Mouse (Mus musculus) kidney, adult 18-20 months (tissue): ENCODE measurements at regions not wholly inside any gene's neighbourhood (a gene's known extent, or its start where the extent isn't known, plus 50 kb on each side); places are given as distances from the start of the nearest gene placed in this dataset.

Source experiments
- DNase-seq: peaks from one replicate; pipeline ENCODE4 v3.0.0; 2021

DNA sequence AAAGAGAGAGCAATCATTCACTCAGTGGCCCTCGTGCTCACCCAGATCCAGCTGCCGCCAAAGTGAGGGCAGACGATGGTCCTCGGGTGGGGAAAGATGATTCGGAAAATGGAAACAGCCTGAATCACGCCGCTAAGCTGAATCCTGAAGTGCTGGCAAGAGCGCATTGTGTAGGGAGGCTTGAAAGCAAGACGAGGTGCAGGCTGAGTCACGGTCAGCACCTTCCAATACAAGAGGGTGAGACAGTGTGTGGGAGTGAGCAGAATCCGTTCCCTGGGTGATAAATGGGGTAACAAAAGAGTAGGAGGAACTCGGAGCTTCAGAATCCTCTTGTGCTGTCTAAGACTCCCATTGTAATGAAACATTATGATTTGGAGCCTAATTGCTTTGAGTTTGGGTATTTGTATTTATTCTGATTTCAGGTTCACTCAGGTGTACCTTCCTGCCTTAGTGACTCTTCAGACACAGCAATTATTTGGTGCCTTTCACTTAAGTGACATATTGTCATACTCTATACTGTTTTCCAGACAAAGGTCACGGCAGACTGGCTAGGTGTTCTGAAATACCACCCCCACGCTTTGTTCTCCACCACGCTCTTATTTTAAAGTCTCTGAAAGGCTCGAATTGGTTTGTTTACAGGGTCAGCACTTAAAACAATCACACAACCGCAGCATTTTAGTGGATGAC lies 70.0 kb downstream of the Mbip start:
- DNase-seq, result no peak

DNA sequence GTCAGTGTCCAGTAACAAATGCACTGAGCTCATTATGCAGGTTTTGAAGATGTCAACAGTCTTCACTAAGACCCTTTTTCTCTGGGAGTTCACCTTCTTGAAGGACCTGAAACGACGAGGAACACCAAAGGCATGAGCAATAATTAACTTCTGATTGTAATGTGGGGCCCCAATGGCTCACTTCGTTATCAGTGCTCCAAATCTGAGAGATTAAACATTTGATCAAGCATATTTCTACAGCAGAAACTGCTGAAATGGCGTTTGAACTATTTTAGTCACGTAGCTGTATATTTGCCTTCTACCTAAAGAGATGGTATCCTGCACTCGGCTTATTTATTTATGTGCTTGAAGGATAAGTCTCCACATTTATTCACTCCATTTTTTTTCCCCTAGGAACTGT lies 80.6 kb downstream of the Mbip start:
- DNase-seq, result no peak

DNA sequence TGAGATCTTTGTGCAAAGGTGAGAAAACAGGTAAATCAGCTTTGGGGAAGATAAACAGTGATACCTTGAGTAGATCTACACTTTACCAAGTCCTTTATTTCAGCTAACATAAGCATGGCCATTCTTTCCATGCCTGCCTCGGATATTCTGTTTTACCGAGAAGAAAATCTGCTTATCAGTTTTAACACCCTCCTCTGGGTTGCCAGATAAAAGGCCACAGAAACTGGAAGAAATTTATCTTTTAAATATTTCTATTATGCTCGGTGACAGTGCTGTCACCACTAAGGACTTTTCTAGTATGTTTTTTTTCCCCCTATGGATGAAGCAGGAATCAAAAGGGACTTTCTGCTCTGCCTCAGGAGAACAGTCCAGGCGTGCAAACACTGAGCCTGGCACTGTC lies 84.2 kb downstream of the Mbip start:
- no peak for DNase-seq

DNA sequence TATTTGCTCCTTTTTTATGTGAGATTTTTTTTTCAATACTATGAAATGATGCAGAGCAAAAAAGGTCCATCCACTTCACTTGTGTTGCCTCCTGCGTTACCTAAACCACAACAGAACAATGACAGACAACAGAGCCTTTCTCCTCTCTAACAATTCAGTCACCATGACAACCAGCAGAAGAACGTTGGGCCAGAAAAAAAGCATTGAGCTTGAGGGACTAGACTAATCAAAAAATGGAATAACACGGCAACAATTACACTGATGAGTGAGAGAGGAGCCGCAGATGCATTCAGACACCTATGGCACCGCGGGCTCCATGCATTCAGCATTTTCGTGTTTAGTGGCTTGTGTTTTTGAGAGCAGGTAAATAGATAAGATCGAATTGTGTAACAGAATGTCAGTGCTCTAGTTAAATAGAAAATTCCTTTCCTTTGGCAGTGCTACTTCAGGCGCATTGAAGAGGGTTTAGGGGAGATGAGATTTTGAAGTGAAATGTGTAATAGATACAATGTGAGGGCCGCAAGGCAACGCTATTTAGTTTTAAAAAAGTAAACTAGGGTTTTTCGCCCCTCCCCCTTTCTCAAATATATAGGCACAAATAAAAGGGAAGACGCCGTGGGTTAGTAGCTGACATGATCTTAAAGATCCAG lies 87.2 kb downstream of the Mbip start:
- no peak for DNase-seq

DNA sequence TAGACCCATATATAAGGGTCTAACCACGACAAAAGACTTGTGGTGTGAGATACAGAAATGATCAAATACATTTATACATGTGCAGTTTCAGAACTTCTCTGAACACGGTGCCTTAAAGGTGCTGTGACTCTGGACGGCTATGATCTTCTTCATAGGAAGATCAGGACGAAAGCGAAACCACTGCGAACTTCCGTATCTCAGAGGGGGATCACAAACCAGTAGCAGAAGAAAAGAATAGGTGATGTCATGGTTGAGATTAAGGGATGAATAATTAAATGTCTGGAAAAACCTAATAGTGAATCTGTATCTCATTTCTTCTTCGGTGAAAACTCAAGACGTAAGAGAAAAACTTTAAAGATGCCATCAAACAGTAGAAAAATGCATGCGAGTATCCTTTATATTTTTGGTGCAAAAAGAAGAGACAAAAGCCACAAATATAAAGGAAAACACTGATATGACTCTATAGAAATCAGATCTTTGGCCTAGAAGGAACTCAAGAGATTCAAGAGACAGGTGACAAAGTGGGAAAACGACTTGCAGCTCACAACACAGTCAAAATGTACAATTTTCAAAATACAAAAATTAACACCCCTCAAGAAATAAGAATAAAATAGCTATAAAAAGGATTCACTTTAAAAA lies 89.3 kb downstream of the Mbip start:
- no peak for DNase-seq

DNA sequence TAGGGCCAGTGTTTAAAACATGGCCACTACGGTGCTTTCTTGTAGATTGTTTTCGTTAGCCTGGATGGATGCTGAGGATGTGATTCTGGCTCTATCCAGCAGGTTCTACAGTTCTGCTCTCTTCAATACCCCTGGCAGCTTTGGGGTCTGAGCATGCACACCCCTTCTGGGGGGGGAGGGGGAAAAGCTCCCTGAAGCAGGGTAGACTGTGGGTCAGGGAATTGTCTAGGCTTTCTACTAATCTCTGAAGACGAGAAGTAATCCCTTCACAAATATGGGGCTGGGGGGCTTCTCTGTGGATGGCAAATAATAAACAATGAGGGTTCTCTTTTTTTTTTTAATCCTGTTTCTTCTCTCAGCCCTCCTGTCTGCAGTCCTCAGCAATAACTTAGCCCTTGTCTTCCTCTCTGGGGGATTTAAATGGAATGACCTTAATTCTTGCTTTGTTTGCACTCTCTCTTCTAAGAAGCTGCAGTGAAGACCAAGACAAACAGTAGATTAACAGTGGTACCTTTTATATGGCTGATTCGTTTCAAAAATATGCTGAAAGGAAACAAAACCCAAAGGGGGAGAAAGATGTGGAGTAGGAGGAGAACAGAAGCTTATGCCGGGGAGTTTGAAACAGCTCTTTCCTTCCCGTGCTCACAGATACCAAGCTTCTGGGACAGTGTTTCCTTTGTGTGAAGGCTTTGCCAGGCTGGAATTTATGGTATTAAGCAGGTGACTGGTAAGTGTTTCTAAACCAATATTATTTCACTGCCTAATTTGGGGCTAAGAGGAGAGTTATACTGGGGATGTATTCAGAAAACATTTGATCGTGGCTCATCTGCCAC lies 92.9 kb downstream of the Mbip start:
- no peak for DNase-seq

DNA sequence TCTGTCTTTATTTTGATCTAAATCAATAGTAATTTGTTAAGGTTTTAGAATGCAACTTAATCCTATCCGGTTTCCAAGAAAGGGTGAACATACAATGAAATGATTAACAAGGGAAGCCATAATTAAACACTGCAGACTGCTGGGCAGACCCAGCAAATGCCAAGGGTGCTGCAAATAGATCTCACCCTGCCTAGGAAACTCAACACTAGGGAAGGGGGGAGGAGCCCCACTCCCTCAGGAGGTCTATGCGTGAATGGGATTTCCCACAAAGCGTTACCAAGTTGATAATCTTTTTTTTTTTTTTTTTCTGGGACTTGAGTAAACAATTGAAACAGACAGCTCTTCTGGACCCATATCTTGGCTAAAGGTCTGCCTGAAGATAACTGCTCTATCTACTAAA lies 95.4 kb downstream of the Mbip start:
- no peak for DNase-seq

DNA sequence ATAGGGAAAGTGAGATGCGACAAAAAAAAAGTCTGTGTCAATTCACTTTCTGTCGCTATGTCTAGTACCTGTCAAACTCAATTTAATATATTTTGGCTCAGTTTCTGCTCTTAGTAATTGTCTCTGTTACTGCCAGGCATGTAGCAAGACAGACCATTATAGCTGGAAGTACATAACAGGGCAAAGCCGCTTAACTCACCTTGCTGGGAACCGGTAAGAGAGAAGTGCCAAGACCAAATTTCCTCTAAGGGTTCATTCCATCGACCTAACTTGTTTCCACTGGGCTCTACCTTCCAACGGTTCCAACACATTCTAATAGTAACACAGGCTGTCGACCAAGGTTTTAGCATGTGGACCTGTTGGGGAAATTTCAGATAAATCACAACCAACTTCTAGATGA lies 99.3 kb downstream of the Mbip start:
- no peak for DNase-seq

DNA sequence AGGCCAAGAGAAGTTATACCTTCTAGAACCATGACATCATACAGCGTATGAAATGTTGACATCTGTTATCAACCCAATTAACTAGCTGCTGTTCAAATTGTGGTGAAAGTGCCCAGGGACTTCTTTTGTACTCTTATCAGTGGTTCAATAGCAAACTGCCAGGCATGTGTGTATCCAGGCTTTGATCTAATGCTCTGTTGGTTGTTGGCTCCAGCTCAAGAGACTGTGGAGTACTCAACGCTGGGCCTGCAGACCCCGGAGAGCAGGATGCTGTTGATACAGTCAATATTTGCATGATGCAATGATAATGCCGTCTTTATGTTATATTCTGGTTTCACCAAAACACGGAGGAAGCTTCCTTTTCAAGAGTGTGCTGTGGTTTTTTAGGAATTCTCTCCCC lies 102.9 kb downstream of the Mbip start:
- DNase-seq, result no peak

DNA sequence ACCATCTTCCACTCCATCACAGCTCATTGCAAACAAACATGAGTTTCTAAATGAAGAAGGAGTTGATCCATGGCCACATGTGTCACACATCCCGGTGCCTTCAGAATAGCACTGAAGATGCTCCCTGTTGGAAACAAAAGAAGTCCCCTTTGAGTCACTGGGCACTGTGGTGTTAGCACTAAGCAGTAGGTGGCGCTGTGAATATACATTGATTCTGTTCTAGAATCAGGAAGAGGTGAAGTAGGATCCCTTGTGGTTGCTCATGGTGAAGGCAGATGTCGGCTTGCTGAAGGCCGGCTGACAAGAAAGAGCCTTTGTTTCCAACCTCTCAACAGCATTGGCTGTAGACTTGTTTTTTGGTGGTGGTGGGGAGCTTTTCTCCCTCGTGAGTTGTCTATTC lies 104.0 kb downstream of the Mbip start:
- peak; percentile 54 for DNase-seq

DNA sequence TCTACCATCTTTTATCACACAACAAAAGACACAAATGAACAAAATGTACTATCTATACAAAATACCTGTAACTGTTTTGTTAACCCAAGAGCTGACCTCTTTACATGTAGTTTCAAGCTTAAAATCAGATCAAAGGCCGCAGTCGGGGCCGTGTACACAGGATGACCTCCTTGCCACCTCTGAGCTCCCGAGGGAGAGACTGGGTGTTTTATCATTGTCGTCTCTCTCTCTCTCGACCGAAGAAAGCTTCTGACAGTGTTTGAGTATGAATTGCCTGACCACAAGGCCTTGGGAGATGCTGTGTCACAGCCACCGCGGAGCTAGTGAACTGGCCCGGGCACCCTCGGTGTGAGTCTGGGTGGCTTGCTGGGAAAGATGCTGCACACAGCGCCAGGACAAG lies 105.5 kb downstream of the Mbip start:
- no peak for DNase-seq

DNA sequence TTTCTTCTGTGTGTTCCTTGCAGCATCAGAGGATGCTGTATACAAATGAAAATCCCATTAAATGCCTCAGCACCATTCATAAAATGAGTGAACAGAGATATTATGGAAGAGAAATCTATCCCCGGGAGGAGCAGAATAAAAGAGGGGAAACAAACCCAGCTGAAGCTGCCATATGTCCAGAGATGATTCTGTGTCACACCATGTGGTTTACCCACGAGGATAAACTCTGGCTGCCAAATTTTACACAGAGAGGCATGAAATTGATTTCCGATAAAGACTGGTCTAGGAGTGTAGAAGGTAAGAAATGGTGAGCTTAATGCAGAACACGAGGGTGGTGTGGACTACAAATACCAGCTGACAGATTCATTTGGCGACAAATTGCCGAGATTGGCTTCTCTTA lies 111.1 kb downstream of the Mbip start:
- no peak for DNase-seq

DNA sequence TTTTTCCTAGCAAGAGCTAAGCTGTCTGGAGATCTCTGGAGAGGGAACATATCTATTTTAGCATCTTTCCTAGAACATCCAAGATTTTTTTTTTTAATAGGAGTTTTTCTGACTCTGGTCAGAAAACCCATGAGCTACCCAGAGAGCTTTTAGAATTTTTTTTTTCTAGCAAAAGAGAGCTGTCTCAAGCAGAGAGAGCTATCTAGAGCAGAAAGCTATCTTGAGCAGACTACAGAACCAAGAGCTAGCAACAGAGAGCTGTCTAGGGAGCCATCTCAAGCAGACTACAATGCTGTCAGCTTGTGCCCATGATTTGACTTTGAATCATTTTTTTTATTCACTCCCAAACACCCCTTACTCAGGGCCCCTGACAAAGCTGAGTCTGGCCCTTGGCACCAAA lies 112.5 kb downstream of the Mbip start:
- no peak for DNase-seq

DNA sequence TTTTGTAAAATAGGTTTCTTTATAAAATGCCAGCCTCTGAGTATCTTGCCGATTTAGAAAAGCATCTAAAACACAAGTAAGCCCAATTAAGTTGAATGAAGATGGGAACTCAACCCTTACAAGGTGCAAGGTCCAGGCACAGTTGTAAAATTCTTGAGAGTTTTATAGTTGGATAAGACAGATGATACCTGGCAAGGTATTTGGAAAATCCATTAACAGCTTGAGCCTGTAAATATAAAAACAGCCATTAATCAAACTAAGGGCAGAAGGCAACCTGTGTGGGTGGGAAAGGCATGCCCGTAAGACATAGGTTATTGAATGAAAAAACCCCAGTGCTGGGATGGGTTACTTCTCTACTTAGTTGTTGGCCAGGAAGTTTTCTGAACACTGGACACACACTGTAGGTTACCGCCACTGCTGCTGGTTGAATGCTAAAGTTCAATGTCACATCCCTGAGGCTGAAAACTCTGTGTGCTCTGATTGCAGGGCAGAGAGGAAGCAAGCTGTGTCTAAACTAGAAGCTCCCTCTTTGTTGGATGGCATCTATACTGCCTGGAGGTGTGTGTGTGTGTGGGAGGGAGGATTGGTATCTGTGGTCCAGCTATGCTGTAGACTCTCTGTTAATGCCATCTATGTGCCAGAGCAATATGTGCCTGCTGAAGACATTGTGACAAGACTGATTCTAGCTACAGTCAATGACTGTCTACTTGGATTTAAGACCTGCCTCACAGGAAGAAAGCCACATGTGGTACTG lies 121.4 kb downstream of the Mbip start:
- DNase-seq, result no peak

DNA sequence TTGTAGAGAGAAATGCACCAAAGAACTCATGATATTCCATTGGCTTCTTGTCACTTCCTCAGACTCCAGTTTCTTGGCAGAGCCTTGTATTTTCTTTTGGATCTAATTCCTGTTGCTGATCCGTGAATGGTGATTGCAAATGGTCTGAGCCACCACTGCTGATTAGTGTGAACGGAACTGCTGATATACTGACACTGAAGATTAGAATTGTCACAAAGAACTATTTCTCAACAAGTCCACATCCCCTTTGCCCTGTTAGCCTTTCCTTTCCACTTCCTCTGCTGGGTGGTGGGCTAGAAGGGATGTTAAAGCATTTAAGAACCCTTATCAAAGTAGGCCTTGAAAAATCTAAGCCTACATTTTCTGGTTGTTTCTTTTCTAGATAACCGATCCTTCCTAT lies 152.2 kb downstream of the Mbip start:
- no peak for DNase-seq

DNA sequence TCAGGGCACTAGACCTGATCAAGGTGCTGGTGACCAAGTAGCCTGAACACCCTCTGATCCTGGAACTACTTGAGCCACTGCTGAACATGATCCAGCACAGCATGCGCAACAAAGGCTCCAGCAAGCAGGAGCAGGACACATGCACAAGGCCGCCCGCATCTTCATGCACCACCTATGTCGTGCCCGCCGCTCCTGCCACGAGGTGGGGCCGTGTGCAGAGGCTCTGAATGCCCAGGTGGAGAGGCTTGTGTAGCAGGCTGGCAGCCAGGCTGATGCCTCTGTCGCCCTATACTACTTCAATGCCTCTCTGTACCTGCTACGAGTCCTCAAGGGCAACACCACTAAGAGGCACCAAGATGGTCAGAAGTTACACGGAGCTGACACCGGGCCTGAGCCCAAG lies 156.1 kb downstream of the Mbip start:
- no peak for DNase-seq

DNA sequence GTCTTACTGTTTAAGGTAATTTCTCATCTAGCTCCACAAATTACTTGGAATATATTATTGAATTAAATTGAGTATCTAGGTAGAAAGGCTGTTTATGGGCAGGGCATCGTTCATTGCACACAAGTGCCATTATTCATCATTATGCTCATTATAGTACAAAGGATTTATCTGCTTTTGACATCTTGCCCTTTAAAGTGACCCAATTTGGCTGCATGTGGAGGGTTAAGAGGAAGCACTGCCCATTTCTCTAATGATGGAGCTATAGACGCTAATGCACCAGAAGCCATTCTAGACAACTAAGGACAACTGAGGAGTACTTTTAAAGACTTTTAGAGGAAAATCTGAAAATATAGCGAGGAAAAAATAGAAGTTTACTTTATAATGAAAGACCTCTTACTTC lies 185.0 kb downstream of the Mbip start:
- DNase-seq, result no peak

DNA sequence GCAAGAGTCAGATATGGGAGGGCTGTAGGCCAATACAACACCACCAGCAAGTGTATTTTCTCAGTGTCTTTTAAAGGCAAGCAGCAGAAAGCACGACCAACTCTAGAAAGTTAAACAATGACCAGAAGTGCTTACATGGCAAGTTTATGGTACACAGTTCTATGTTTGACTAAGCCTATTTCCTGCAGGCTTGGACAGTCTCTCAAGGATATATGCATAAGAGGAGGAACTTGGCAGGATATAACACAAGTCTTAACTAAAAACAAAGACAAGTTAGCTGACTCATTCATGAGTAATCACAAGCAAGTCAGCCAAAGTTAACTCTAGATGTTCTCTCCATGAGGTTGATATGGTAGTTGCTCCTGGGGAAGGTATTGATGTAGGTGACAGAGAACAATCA lies 201.3 kb downstream of the Mbip start:
- no peak for DNase-seq

DNA sequence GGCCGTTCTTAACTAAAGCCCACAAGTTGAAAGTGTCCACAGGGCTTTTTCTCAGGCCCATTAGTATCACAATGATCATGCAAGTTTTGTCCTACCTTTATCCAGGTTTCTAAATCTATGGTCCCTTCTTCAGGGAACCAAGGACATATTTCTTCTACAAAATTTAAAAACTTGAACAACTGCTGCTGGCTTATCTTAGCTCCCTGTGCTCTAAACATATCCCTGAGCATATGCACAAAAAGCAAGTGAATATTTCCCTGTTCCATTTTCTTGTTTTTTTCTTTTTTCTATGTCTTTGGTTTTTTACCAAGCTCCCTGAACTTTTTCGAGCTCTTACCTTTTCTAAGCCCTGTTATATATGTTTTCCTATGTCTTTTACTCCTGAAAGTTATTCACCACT lies 201.9 kb downstream of the Mbip start:
- no peak for DNase-seq

DNA sequence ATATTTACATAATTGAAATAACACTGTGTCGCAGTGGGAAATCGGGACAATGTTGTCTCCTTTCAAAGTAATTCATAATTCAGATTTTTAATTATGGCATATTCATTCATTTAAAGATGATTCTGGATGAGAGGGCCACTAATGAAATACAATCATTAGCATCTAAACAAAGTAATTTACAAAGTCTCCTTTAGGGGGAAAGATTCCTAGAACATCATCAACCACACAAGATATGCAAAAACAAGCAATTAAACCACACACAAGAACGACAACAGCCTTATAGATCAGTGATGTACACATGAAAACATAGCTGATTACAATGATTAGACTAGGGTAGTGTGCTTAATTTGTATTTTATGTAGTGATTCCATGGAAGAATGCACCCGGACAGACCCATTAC lies 231.2 kb downstream of the Mbip start:
- no peak for DNase-seq

DNA sequence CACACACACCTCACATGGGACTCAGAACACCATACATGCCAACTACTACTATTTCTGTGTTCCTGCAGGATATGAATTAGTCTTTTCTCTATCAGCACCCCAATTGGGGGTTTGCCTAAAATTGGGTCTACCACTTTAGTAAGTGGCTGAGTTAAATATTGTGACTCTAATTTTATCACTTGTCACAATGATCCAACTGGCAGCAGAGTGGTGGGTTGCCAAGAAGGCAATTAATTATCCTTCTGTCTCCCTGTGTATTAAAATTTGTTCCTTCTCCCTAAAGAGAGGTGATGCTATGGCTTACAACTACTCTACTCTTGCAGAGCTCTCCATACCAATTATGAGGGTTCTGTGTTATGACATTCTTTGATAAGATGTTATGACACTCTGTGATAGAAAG lies 245.3 kb downstream of the Brms1l start:
- DNase-seq, result no peak

DNA sequence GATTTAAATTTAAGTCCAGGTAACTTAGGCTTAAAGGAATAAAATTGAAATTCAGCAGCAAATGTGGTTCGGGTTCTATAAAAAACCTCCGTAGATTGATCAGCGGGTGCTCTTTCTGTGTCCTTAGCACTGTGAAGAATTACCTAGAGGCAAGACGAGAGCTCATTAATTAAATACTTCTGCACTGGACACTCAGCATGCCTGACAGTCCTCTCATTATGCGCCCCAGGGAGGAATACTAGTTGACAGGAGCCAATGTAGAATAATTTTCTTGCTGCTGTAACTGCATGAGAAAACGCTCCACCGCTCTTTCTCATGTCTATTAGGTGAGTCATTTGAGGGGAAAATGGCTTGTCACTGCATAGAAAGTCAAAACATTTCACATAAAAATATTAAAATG lies 228.1 kb downstream of the Brms1l start:
- DNase-seq, result no peak

DNA sequence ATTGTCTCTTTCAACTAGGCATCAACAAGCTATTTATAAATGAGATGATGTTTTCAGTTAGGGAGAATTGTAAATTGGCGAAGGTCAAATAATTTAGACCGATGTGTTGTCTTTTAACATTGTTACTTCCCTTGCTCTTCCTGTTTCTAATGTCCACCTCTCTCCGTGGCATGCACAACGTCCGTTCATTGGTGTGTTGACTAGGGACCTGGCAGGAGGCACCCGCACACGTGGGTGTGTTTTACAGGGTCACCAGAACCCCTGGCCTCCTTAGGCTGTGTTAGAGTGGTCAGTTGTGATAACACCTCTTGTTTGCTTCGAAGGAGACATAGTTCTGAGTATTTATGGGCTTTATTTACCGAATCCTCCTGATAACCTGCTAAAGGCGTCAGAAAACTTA lies 222.8 kb downstream of the Brms1l start:
- no peak for DNase-seq
